Mouse (Mus musculus): ENCODE data around the gene Prr18.

The Prr18 gene

DNA sequence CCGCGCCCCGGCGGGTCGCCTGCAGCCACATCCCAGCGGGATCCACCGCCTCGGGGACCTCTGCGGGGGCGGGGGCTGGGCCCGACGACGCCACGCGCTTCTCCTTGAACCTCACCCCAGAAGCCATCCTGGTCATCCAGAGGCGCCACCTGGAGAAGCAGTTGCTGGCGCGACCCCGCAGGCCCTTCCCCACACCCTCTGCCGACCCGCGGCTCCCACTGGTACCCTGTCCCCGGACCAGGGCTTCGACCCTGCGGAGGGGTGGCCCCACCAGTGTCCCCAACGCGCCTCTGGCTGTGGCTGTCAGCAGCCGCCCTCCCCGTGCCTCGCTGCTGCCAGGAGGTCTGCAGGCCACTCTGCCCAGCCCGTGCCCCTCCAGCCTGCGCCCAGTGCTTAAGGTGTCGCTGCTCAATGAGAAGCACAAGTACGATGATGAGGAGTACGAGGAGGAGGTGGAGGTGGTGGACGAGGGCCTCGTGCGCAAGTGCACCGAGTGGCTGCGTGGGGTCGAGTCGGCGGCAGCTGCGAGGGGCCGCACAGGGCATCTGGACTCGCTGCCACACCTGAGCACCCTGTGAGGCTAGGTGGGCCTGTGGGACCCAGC, 4.2 kb downstream of the Prr18 start:
- DNase-seq = no peak

DNA sequence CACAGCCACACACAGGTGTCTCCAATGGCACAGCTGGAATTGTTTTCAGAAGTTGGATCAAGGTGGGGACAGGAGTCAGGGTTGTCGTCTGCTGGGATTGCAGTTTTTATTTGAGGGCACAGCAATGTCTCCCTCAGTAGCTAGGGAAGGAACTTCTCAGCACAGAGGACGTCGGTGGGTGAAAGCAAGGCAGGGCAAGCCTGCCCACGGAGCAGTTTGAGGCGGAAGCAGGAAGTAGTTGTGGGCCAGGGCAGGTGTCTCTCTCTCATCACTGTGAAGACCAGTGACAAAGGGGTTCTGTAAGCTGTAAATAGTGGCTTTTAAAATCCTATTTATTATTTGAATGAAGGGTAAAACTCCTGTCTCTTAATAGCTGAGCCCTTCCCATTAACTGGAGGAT, 5.4 kb downstream of the Prr18 start:
- DNase-seq = no peak

DNA sequence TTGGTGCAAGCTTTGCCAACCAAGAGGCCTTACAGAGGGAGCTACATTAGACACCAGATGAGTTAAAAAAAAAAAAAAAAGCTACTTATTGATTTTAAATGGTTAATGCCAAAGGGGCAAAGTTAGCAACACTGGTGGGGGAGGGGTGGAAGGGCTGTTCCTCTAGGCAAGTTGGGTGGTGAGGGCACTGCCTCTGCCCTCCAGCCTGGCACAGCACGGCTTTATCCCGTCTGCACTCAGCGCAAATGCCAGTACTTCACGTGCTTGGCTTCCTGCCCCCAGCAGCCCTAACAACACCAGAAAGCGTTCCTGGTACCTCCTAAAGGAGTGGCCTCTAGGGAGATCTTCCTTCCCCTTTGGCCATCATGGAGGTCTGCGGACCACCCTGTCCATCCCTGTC, 6.2 kb downstream of the Prr18 start:
- DNase-seq = peak; percentile 65 to 83

DNA sequence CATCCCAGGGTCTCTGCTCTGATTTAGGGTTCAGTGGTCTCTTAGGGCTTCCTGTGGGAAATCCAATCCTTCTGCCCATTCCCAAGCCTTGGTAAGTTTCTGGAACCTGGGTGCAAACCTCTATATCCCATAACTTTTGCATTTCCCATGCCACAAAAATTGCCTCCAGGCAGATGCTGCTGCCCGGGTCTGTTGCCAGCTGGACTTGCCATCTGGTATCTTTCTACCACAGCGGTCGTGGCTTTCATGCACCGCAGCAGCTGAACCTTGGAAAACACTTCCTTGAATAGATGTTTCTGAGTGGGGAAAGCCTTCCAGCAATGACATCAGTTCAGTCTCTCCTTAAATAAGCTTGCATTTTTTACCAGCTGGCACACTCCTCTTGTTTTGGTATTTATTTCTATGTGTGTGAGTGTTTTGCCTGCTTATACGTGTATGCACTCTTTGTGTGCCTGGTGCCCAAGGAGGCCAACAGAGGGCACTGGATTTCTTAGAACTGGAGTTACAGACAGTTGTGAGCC, 10.6 kb downstream of the Prr18 start:
- DNase-seq = no peak

DNA sequence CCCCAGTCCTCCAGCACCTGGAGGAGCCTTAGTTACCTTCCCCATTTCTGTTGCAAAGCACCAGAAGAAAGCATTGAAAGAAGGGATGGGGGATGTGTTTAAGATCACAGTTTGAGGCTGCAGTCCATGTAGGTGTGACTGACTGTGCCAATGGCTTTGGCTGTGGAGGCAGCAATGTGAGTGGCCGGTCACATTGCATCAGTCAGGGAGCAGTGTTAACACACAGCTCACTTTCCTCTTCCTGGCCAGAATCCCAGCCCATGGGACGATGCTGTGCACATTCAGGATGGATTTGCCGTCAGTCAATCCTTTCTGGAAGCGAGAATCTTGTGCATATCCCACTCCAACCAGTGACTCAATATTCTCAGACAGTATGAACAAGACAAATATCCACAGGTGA, 11.7 kb downstream of the Prr18 start:
- peak in 1 of 2 experiments; percentile 24 for DNase-seq

DNA sequence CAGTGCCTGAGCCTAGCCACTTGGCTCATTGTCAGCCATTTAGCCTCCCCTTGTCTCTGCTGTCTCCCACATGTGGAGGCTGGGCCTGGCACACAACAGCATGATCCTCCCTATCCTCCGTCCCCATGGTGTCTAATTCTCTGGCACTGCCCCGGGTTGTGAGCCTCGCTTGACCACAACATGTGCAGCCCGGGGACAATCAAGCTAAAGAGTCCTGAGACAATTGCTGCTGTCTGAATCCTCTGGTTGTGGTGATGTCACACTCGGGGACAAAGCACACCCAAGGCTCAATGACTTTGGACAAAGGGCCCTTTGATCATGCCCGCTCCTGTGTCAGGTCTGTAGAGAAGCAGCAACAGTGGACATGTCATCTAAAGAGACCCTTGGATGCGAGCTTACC, 13.8 kb downstream of the Prr18 start:
- DNase-seq = no peak

DNA sequence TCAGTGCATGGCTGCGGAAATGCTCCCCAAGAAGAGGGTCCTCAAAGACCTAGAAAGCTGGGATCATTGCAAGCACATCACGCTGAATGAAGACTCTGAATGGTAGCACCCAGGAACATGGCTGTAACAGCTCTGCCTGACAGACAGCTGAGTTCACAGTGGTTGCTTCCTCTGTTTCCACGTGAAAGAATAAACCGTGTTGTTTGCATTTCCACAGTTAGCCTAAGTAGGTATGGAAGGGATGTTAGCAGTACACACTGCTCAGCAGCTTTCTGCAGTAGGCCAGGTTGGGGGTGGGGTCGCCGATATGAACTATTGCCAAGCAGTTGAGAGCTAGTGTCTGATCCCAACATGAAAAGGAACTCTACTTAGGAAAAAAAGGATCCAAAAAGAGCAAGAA, 18.4 kb downstream of the Prr18 start, which contains the start of gene T2:
TSS of gene T2 (plus strand) at position 301 of the 400 bp plus-strand sequence.
- DNase-seq = no peak

DNA sequence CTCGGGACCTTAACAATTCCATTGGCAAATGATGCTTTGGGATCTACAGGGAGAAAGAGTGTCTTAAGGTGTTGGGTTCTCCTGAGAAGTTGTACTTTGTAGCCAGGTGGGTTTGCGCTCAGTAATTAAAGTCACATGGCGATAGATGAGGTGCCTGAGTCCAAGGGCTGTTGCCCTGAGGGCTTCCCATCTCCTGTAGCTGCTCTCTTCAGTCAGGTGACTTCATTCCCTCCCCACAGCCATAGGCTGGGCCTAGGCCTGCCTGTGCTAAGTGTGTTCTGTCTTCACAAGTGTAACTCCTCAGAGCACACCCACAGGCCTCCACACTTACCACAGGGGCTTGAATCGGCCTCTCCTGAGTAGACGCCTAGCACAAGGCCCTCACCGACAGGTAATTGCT, 20.2 kb downstream of the Prr18 start:
- no peak for DNase-seq

DNA sequence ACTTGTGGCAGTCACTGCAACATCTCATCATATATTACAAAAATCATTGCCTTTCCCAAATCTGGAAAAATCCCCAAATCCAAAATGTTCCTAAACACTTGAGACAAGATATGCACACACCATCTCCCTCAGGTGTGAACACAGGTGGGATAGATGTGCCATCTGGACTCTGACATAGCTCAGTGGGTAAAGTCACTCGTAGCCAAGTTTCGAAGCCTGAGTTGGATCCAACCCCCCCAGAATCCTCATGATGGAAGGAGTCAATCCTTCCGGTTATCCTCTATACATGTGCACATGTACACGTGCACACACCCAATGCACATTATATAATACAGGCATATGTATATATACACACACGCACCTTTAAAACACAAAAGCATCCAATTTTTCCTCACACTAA, 23.6 kb downstream of the Prr18 start:
- no peak for DNase-seq

DNA sequence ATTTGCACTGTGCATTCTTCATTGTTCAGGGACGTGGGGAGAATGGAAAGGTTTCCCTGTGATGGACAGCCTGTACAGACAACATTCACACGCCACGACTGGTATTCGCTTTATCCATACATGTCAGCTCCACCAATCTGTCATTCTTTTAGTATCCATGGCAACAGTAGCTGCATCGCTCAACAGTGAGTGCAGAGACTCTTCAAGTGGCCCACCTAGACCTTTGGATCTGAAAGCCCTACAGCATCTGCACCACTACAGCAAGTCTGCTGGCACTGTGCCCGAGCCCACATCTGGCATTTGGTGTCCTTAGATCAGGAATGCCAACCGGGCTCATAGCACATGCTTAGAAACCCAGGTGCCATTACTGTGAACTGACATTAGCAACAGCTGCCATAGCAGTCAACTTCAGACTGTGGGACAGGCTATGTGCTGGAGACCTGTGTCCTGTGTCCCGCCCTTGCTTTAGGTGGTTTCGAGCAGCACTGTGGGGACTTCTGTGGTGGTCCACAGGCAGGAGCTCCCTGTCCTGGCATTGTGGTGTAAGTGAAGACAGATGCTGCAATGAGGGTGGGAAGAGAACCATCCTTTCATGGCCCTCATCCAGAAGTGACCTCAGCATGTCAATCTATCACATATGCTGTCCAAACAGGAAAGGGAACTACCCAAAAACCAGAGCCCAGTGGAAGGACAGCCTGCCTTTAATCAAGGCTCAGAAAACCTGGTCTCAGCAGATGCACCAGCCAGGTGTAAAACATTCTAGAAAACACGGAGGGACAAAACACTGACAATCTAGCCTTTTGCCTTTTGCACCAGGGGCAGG, 24.2 kb downstream of the Prr18 start:
- no peak for DNase-seq

DNA sequence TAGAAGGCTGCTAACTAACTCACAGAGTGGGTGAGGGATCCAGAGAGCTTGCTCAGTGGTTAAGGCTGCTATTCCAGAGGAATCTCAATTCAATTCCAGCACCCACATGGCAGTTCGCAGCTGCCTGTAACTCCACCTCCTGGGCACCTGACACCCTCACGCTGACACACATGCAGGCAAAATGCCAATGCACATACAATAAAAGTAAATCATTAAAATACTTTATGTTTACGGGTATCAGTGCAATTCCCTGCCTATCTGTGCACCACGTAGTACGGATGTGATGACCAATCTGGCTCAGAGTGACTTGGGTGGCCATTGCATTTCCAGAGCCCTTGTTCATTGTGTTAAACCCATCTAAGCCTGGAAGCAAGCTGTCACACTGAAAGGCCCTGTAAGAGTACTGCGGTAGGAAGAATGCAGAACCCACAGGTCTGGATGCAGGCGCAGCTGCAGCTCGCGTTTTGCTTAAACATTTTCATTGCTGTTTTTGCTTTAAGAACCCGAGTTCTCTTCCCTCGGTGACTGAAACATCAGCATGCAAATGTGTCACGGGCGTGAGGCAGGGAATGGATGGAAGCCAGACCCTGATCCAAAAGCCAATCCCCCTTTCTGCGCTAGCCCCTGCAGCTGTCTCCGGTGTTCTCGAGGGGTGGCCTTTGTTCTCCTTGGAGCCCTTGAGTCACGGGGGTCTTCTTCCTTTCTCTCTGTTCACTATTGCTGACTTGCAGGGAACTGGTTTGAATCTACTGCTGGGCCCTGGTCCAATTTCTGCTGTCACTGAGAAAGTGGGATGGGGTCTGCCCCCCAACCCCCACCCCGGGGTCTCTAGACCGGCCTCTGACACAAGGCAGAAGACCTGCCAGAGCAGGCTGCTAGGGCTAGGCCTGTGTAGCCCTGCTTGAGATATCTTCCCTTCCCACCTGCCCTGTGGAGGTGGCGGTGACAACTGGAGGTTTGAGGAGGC, 30.5 kb downstream of the Prr18 start:
- no peak for DNase-seq

DNA sequence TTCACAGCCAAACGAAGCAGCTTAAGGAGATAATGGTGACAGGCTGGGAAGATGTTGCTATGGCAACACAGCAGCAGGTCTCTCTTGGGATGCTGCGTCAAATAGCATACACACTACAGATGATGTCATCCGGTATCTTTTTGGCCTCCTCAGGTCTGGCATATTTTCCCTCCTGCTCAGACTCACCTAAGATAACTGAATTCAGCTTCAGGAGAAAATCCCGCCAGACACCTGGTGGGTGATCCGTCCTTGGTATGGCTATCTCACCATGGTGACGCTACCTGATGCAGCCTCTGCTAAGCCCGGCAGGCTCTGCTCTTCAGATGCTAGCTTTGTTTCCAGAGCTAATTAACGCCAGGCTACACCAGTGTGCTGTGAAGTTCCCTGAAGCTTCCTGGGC, 31.3 kb downstream of the Prr18 start:
- no peak for DNase-seq

DNA sequence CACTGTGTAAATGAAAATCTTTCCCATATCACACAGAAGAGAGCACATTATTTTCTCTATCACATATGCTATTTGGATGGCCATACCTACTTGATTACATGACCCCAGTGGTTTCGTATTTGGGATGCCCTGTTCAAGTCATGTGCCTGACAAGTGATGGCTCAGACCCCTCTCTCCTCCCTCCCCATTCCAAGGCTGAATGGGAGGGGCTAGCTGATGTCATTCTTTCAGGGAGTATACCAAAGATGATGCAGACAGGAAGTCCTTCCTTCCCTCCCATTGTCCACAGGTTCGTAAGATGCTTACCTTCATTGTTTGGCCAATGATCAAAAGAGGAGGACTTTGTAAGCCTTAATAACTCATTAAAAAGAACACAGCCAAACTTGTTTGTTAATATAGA, 31.9 kb downstream of the Prr18 start:
- DNase-seq = no peak

DNA sequence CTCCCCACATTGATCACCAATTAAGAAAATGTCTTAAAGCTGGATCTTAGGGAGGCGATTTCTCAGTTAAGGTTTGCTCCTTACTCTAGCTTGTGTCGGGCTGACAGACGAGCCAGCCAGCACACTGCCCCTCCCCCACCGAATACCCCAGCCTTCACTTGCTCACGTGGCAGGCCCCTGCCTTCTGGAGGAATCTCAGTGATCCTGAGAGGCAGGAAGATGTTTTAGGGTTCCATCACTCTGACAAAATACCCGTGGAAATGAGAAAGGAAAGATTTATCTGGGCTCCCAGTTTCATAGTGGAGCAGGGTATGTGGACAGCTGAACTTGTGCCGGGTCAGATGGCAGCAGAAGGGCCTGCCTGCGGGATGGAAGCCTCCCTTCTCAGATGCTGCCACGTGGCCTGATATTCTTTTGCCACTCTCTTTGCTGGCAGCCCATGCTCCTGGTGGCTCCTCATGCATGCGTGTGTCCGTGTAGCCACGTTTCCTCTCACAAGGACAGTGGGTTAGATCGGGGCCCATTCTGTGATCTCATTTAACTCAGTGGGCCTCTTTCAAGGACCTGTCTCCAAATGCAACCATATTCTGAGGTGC, 33.5 kb downstream of the Prr18 start:
- DNase-seq = no peak

DNA sequence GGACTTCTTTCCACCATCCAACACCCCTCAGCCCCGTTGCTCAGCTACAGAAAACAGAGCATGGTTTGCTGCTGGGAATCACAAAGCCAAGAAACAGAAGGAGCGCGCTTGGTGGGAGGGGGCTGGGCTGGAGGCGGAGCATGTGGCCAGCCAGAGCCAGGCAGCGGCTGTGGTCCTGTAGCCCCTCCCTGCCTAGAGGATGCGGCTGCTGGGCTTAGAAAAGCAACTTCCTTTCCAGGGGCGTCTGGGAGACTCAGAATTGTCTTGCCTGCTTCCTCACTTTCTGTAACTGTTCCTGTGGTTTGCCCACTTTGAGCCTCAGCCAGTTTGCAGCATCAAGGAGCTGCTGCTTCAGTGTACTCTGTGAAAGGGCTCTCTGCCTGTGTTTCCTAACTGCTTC, 34.6 kb downstream of the Prr18 start:
- DNase-seq = peak; percentile 56 to 70

DNA sequence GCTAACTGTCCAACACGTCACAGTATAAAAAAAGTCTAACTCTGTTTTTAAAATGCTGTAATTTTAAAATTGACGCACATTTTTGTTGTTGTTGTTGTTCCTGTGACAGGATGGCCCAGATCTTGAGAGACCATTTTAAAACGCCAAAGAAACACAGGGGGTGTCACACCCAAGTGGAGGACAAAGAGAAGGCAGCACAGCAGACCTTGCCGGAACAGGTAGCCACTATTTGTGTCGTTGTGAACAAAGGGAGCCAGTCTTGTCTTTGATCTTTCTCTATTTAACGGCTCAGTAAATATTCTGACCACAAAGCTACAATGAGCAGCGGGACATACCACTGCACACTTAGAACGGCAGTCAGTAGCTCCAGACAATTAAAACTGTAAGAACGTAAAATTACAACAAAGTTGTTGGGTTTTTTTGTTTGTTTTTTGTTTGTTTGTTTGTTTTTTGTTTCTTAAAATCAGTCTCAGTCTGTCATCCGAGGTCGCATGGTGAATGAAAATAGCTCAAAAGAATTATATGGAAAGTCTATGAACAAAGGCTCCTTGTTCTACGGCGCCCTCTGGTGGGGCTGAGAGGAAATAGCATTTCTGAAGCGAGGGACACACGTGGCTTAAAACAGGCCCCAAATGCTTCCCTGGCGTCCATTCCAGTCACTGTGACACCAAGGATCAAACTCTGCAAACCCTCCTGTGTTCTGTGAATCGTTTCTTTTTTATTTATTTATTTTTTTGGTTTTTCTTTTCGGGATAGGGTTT, 35.2 kb downstream of the Prr18 start:
- peak; percentile 67 to 86 for DNase-seq

DNA sequence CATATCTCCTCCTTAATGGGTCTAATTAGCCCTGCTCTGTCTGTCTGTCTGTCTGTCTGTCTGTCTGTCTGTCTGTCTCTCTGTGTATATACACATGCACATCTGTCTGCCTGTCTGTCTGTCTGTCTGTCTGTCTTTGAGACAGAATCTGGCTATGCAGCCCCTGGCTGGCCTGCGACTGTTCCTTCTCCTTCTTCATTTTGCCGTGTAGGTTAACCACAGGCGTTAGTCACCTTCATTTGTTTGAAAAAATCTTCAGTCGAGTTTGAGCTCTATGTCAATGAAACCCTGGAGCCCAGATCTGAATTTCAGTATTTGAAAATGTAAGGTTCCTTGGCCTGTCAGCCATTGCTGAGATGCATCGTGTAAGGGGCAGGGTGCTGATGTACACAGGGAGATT, 40.0 kb downstream of the Prr18 start:
- DNase-seq = no peak

DNA sequence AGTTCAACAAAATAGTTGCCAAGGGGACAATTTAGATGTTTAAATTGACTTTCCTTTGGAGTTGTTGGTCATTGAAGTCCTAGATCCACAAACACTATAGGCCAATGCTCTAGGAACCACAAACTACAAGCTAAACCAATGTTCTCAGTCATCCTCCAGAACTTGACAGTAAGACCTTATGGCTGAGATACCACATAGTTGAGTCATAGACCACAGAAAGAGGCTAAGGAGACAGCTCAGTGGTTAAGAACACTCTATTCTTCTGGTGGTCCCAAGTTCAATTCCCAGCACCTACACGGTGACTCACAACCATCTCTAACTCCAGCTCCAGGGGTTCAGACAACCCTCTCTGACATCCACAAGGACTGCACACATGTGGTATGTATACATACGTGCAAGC, 48.2 kb downstream of the Prr18 start:
- no peak for DNase-seq

DNA sequence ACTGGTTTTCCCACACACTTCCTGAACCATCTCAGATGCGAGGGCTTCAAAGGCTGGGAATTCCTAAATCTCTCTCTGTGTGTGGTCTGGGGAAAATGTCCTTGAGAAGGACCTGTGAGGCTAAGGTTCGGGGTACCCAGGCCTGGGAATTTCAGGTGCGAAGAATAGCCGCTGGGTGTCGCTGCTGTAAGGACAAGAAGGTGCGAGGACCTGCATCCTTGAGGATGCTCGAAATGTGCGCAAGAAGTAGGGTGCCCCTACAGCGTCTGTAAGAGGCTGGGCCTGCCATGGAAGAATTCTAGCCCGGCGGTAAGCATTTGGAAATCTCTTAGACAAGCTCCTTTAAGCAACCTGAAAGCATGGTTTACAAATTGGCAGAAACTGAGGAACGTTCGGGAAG, 51.2 kb downstream of the Prr18 start:
- DNase-seq = peak; percentile 31 to 82

DNA sequence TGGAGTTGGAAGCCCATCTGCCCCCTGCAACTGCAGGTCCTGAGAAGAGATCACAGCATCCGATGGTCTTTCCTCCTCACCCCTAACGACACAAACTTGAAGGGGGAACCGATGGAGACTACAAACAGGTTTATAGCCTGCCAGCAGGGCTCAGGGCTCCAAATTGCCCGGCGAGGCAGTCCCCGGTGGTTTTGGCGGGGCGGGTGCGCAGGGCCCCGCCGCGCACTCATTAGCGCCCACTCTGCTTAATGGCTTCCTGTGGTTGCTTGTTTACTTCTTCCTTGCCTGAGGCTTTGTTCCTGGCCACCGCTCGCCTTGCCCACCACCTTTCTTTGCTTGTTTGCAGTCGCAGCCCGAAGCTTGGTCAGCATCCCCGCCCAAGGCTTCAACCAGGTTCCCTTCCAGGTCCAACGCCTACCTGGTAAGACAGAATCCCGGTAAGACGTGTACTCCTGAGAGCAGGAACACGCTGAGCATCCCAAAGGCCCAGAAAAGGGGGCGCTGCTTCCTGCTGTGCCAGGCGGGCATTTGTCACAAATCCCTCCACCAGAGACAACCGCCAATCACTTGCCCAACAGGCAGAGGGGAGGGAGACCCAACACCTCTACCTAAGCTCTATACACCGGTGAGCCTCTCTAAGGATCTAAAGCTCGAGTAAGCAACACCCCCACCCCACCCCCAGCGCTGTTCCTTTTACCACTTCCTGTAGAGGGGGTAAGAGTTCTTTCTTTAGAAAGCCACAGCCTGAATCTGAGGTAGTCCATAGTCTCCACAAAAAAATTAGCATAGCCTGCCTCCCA, 51.9 kb downstream of the Prr18 start:
- no peak for DNase-seq

DNA sequence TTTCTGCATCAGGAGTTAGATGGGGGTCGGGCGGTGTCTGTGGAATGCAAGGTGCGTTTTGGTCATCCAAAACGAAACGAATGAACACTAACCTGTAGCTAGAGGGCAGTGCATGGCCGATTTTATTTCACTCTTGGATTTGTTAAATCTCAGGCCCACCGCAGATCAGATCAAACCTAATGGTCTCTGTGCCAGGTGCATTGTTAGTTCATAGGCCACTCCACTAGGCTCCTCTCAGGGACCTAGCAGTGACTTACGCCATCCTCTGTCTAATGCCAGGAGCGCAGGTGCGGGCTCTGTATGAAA, 52.5 kb downstream of the Prr18 start:
- no peak for DNase-seq
